In the genomic region with DNA sequence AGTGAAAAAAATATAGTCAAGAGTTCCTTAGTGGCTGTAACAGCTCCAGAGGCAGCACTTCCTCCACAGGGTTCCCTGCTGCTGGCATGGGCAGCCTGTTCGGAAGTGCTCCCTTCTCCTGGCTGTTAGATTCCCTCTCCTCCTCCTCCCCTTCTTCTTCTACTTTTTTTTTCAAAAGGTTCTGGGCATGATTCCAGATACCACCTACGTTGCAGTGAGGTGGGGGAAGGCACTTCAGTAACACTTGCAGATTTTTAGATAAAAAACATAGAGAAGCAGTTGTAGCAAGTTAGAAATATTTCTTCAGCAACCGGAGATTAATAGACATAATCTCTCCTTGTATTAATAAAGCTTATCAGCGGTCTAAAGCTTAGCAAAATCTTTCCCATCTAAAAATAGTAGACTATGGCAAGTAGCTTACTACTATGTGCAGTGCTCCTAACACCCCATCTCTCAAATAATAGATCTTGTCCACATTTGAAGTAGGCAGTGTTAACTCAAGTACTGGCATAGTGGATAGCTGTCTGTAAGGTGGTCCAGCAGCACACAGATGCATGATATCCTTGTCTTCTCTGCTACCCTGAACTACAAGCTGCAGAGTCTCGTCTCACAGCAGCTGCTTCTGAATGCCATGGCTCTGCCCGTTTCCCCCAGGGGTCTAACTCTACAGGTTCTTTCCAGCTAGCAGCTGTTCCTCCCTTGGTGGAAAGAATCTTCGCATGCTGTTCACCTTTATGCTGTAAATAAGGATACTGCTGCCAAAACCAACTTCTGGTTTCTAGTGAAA, we compare ENCODE assay signal across 8 mouse cellular contexts. TPM values are rescaled to one million over a fixed set of nuclear protein-coding genes. Genes with fewer than 3 reads are reported as not detected.
DNase-seq lines count a peak whose midpoint lies in the region; ATAC-seq and TF ChIP-seq lines count a peak whose summit lies in the region.

No protein-coding gene starts in this region.

- H3K36me3 ChIP-seq in CH12.LX (replicated peaks in 1 of 2; ENCODE audit: control insufficient read depth in 1 of 2, insufficient read depth in 1 of 2, low read length in 1 of 2), result peaks cover 9 to 33% of the 10 kb centered on the region in 2 experiments
- peaks cover 6% of the 10 kb centered on the region for H3K36me3 ChIP-seq in forebrain, embryonic 15.5 days
- no peaks in the 10 kb centered on the region for H3K36me3 ChIP-seq in intestine, embryonic 15.5 days
- H3K36me3 ChIP-seq in limb, embryonic 14.5 days (ENCODE audit: control insufficient read depth, insufficient read depth, low read length), result peaks cover 12% of the 10 kb centered on the region
- no peaks in the 10 kb centered on the region for H3K36me3 ChIP-seq in stomach, embryonic 16.5 days (ENCODE audit: control insufficient read depth, insufficient read depth, low read length)

- H3K4me2 ChIP-seq in CH12.LX (ENCODE audit: insufficient read depth, low read depth, poor library complexity, severe bottlenecking), result no peak overlapping the region
- no peak overlapping the region for H3K4me2 ChIP-seq in forebrain, embryonic 15.5 days (replicated peaks)
- H3K4me2 ChIP-seq in intestine, embryonic 15.5 days (replicated peaks), result no peak overlapping the region
- H3K4me2 ChIP-seq in limb, embryonic 14.5 days (replicated peaks; ENCODE audit: low read depth, low read length, severe bottlenecking), result peak overlapping the region; percentile 27
- peak overlapping the region; percentile 24; the same call in 1 of the 2 replicates for H3K4me2 ChIP-seq in stomach, embryonic 16.5 days (ENCODE audit: low read depth, low read length)

- 23% methylated on average over 7 of the region's 7 CpGs for WGBS in forebrain, embryonic 15.5 days
- WGBS in intestine, embryonic 15.5 days, result 29% methylated on average over 7 of the region's 7 CpGs
- WGBS in limb, embryonic 14.5 days, result 15% methylated on average over 7 of the region's 7 CpGs
- 21% methylated on average over 7 of the region's 7 CpGs for WGBS in stomach, embryonic 16.5 days

- no peak for TF ChIP-seq CTCF in CH12.LX (conservative IDR thresholded peaks at IDR 0.05 in 1 of 2, IDR thresholded peaks at IDR 0.05 in 1 of 2; ENCODE audit: low read depth in 2 of 2, low read length in 2 of 2)

- peak overlapping the region; percentile 37; the same call in 1 of the 2 replicates for H3K27ac ChIP-seq in CH12.LX (ENCODE audit: insufficient read depth, low read depth)
- H3K27ac ChIP-seq in forebrain, embryonic 15.5 days (replicated peaks), result peak overlapping the region; percentile 65
- H3K27ac ChIP-seq in intestine, embryonic 15.5 days, result peak overlapping the region; percentile 52
- H3K27ac ChIP-seq in limb, embryonic 14.5 days (replicated peaks; ENCODE audit: low read depth, low read length), result peak overlapping the region; percentile 52
- peak overlapping the region; percentile 76 for H3K27ac ChIP-seq in stomach, embryonic 16.5 days (ENCODE audit: low read length)

- TF ChIP-seq POLR2A in CH12.LX (IDR thresholded peaks at IDR 0.05; ENCODE audit: low read depth, low read length), result no peak
- no peak for TF ChIP-seq POLR2A in limb, embryonic 14.5 days (IDR thresholded peaks at IDR 0.05; ENCODE audit: borderline replicate concordance, extremely low read depth, insufficient read depth, insufficient read length)

- in situ Hi-C loops in CH12.LX (cut with MboI; ENCODE audit: low pct_ligation_motif_present, low pct_unique_long_range_greater_than_20kb, low sequenced_read_pairs), result no loop called here

- H3K9ac ChIP-seq in CH12.LX (ENCODE audit: insufficient read depth, low read depth), result no peak overlapping the region
- no peak overlapping the region for H3K9ac ChIP-seq in forebrain, embryonic 15.5 days (replicated peaks)
- H3K9ac ChIP-seq in intestine, embryonic 15.5 days, result no peak overlapping the region
- H3K9ac ChIP-seq in limb, embryonic 14.5 days (ENCODE audit: low read depth, low read length, severe bottlenecking), result no peak overlapping the region
- H3K9ac ChIP-seq in stomach, embryonic 16.5 days (ENCODE audit: low read length), result no peak overlapping the region

- H3K4me3 ChIP-seq in CH12.LX (replicated peaks in 1 of 3; ENCODE audit: low read depth in 2 of 3, low read length in 2 of 3, poor library complexity in 1 of 3), result no peak overlapping the region
- H3K4me3 ChIP-seq in forebrain, embryonic 15.5 days, result no peak overlapping the region
- H3K4me3 ChIP-seq in intestine, embryonic 15.5 days (replicated peaks), result no peak overlapping the region
- H3K4me3 ChIP-seq in limb, embryonic 14.5 days (replicated peaks; ENCODE audit: low read length), result no peak overlapping the region
- no peak overlapping the region for H3K4me3 ChIP-seq in stomach, embryonic 16.5 days (replicated peaks; ENCODE audit: low read length)

- no peak for TF ChIP-seq RAD21 in CH12.LX (IDR thresholded peaks at IDR 0.05; ENCODE audit: low read depth, low read length)

- H3K27me3 ChIP-seq in CH12.LX (replicated peaks), result no peaks in the 10 kb centered on the region
- H3K27me3 ChIP-seq in forebrain, embryonic 15.5 days, result no peaks in the 10 kb centered on the region
- no peaks in the 10 kb centered on the region for H3K27me3 ChIP-seq in intestine, embryonic 15.5 days (replicated peaks)
- H3K27me3 ChIP-seq in limb, embryonic 14.5 days (ENCODE audit: control insufficient read depth, insufficient read depth, low read length), result no peaks in the 10 kb centered on the region
- no peaks in the 10 kb centered on the region for H3K27me3 ChIP-seq in stomach, embryonic 16.5 days (ENCODE audit: control insufficient read depth, insufficient read depth, low read length)

- dilution Hi-C loops in CH12.LX (cut with MboI; ENCODE audit: extremely low pct_ligation_motif_present, extremely low pct_unique_long_range_greater_than_20kb, low sequenced_read_pairs), result no loop called here

- ATAC-seq in forebrain, embryonic 15.5 days (replicated peaks), result peak; percentile 64
- ATAC-seq in intestine, embryonic 15.5 days, result peak; percentile 73
- ATAC-seq in limb, embryonic 14.5 days (ENCODE audit: low FRiP score, low read depth), result peak; percentile 60; the same call in 1 of the 2 replicates
- peak; percentile 56; the same call in 1 of the 2 replicates for ATAC-seq in stomach, embryonic 16.5 days (ENCODE audit: insufficient read depth, low FRiP score)
- ATAC-seq in monocyte, adult 5-6 weeks (replicated peaks; ENCODE audit: insufficient number of reproducible peaks, low FRiP score, low TSS enrichment, poor library complexity, severe bottlenecking), result no peak

- peaks cover 10 to 63% of the 10 kb centered on the region in 2 experiments for H3K4me1 ChIP-seq in CH12.LX (ENCODE audit: control insufficient read depth in 1 of 2, insufficient read depth in 2 of 2)
- peaks cover 35% of the 10 kb centered on the region for H3K4me1 ChIP-seq in forebrain, embryonic 15.5 days
- peaks cover 6% of the 10 kb centered on the region for H3K4me1 ChIP-seq in intestine, embryonic 15.5 days (replicated peaks)
- peaks cover 42% of the 10 kb centered on the region for H3K4me1 ChIP-seq in limb, embryonic 14.5 days (ENCODE audit: control insufficient read depth, insufficient read depth, low read length)
- H3K4me1 ChIP-seq in stomach, embryonic 16.5 days (ENCODE audit: control insufficient read depth, insufficient read depth, low read length), result peaks cover 20% of the 10 kb centered on the region

- no peaks in the 10 kb centered on the region for H3K9me3 ChIP-seq in CH12.LX (replicated peaks; ENCODE audit: low read length)
- H3K9me3 ChIP-seq in forebrain, embryonic 15.5 days, result no peaks in the 10 kb centered on the region
- no peaks in the 10 kb centered on the region for H3K9me3 ChIP-seq in intestine, embryonic 15.5 days
- H3K9me3 ChIP-seq in limb, embryonic 14.5 days (ENCODE audit: control insufficient read depth, low read length), result no peaks in the 10 kb centered on the region
- H3K9me3 ChIP-seq in stomach, embryonic 16.5 days (replicated peaks; ENCODE audit: control insufficient read depth, low read length), result no peaks in the 10 kb centered on the region

- DNase-seq in cerebellum, adult 18-20 months, result peak; percentile 37 to 60
- no peak for DNase-seq in cerebellum, adult 11 months
- DNase-seq in CH12.LX (ENCODE audit: extremely low read depth), result peak; percentile 57
- peak; percentile 76 for DNase-seq in limb, embryonic 14.5 days (ENCODE audit: low spot score)

- TF ChIP-seq EP300 in CH12.LX (IDR thresholded peaks at IDR 0.05; ENCODE audit: low read length), result peak; percentile 33; the same call in 1 of the 2 replicates

- H3K79me2 ChIP-seq in CH12.LX (replicated peaks; ENCODE audit: control insufficient read depth, extremely low read depth, insufficient read depth, poor library complexity, severe bottlenecking), result peaks cover 24% of the 10 kb centered on the region

RNA-seq across cellular contexts. Expression of gene Ahcyl1, which starts 15.4 kb away (rescaled TPM):
- 27.3 and 31.3 TPM in 2 replicates for total RNA-seq in CH12.LX (2012; rRNA removed)
- total RNA-seq in CH12.LX (2014; rRNA removed), result 22.7 and 32.5 TPM in 2 replicates
- 83.4 and 86.4 TPM in 2 replicates for polyA plus RNA-seq in CH12.LX (2012; ENCODE audit: insufficient read length, low read depth)
- polyA plus RNA-seq in forebrain, embryonic 15.5 days (2015; fragmentation: Nextera tagmentation; extraction: Ambion mirVana), result 110 and 114 TPM in 2 replicates
- 77.6 and 79.8 TPM in 2 replicates for polyA plus RNA-seq in intestine, embryonic 15.5 days (2015; fragmentation: Nextera tagmentation; extraction: Ambion mirVana)
- polyA plus RNA-seq in limb, embryonic 14.5 days (2012; rRNA removed), result 142 and 143 TPM in 2 replicates
- polyA plus RNA-seq in limb, embryonic 14.5 days (2014; fragmentation: Nextera tagmentation; extraction: Ambion mirVana), result 97.1 and 110 TPM in 2 replicates
- 65.8 and 71.2 TPM in 2 replicates for polyA plus RNA-seq in stomach, embryonic 16.5 days (2015; fragmentation: Nextera tagmentation; extraction: Ambion mirVana)
- 42.0 to 72.7 TPM (median 53.6 TPM) in 3 replicates for total RNA-seq in monocyte, adult 5-6 weeks (2017)

RNA-seq across cellular contexts. Expression of gene Strip1, which starts 49.5 kb away (rescaled TPM):
- 21.4 and 28.2 TPM in 2 replicates for total RNA-seq in CH12.LX (2012; rRNA removed)
- 16.5 and 18.4 TPM in 2 replicates for total RNA-seq in CH12.LX (2014; rRNA removed)
- 25.1 and 27.0 TPM in 2 replicates for polyA plus RNA-seq in CH12.LX (2012; ENCODE audit: insufficient read length, low read depth)
- polyA plus RNA-seq in forebrain, embryonic 15.5 days (2015; fragmentation: Nextera tagmentation; extraction: Ambion mirVana), result 148 and 149 TPM in 2 replicates
- 37.3 and 39.0 TPM in 2 replicates for polyA plus RNA-seq in intestine, embryonic 15.5 days (2015; fragmentation: Nextera tagmentation; extraction: Ambion mirVana)
- 74.1 and 78.5 TPM in 2 replicates for polyA plus RNA-seq in limb, embryonic 14.5 days (2012; rRNA removed)
- 59.7 and 71.9 TPM in 2 replicates for polyA plus RNA-seq in limb, embryonic 14.5 days (2014; fragmentation: Nextera tagmentation; extraction: Ambion mirVana)
- 32.7 and 36.4 TPM in 2 replicates for polyA plus RNA-seq in stomach, embryonic 16.5 days (2015; fragmentation: Nextera tagmentation; extraction: Ambion mirVana)
- 15.1 to 43.4 TPM (median 42.9 TPM) in 3 replicates for total RNA-seq in monocyte, adult 5-6 weeks (2017)

RNA-seq across cellular contexts. Expression of gene Gm10961, which starts 49.9 kb away (rescaled TPM):
- total RNA-seq in CH12.LX (2012; rRNA removed) (not detected in 2 replicates), CH12.LX (2014; rRNA removed) (not detected in 2 replicates)
- polyA plus RNA-seq in CH12.LX (2012; ENCODE audit: insufficient read length, low read depth), result not detected in 2 replicates
- not detected in 2 replicates for polyA plus RNA-seq in forebrain, embryonic 15.5 days (2015; fragmentation: Nextera tagmentation; extraction: Ambion mirVana)
- polyA plus RNA-seq in intestine, embryonic 15.5 days (2015; fragmentation: Nextera tagmentation; extraction: Ambion mirVana), result not detected in 2 replicates
- not detected in 2 replicates for polyA plus RNA-seq in limb, embryonic 14.5 days (2012; rRNA removed)
- polyA plus RNA-seq in limb, embryonic 14.5 days (2014; fragmentation: Nextera tagmentation; extraction: Ambion mirVana), result not detected in 2 replicates
- polyA plus RNA-seq in stomach, embryonic 16.5 days (2015; fragmentation: Nextera tagmentation; extraction: Ambion mirVana), result not detected in 2 replicates
- total RNA-seq in monocyte, adult 5-6 weeks (2017), result not detected in 3 replicates

Comparison
In these comparisons a context has a peak if more than half of its experiments do, and no peak if none do; other contexts are left out.
1. H3K4me2 ChIP-seq: peak in limb, embryonic 14.5 days (single experiment) and stomach, embryonic 16.5 days (single experiment); none in CH12.LX (single experiment), forebrain, embryonic 15.5 days (single experiment) and intestine, embryonic 15.5 days (single experiment).
2. Peak in every context shown above with its lines, with median percentiles within 50 percentile points of each other: H3K27ac ChIP-seq.